Mouse (Mus musculus): ENCODE data around the gene Coq8a.

GRCm38 (mm10) chr1:180151191-180151590 lies 48.2 kb downstream of the Coq8a start:
- TF ChIP-seq CTCF (IDR thresholded peaks at IDR 0.05; ENCODE audit: control insufficient read depth, insufficient read depth, insufficient replicate concordance, low read depth, low read length) (no peak), POLR2A (IDR thresholded peaks at IDR 0.05; ENCODE audit: control insufficient read depth, low read depth, low read length) (no peak)

All from testis, adult 2 months (tissue).